Mouse (Mus musculus): ENCODE data around the gene Tmem214.

The Tmem214 gene

GRCm38 (mm10) chr5:30867712-30868111, at the start of gene Tmem214:
TSS of gene Tmem214 (plus strand) at chr5:30868012.
- DNase-seq, result no peak

GRCm38 (mm10) chr5:30818758-30819309, 49.0 kb upstream of the Tmem214 start:
- no peak for DNase-seq

- DNase-seq, result no peak
These were observed 45.1 kb upstream of the Tmem214 start for GRCm38 (mm10) chr5:30822689-30823088.

- no peak for DNase-seq
These were observed 44.7 kb upstream of the Tmem214 start for GRCm38 (mm10) chr5:30823091-30823490.

- DNase-seq, result no peak
These were observed 43.5 kb upstream of the Tmem214 start for GRCm38 (mm10) chr5:30824124-30824988.

- DNase-seq, result no peak
These were observed 42.6 kb upstream of the Tmem214 start for GRCm38 (mm10) chr5:30825166-30825565.

- no peak for DNase-seq
These were observed 42.0 kb upstream of the Tmem214 start for GRCm38 (mm10) chr5:30825821-30826220.

GRCm38 (mm10) chr5:30833416-30833815, 34.4 kb upstream of the Tmem214 start:
- DNase-seq, result no peak

- DNase-seq, result no peak
These were observed 28.1 kb upstream of the Tmem214 start for GRCm38 (mm10) chr5:30839731-30840130.

GRCm38 (mm10) chr5:30841896-30842295, 25.9 kb upstream of the Tmem214 start:
- peak; percentile 27 for DNase-seq

GRCm38 (mm10) chr5:30849891-30850555, 17.8 kb upstream of the Tmem214 start:
- no peak for DNase-seq

- DNase-seq, result no peak
These were observed 17.3 kb upstream of the Tmem214 start for GRCm38 (mm10) chr5:30850556-30850925.

GRCm38 (mm10) chr5:30853522-30853921, 14.3 kb upstream of the Tmem214 start:
- DNase-seq, result no peak

- no peak for DNase-seq
These were observed 12.1 kb upstream of the Tmem214 start for GRCm38 (mm10) chr5:30855674-30856073.

GRCm38 (mm10) chr5:30856124-30856523, 11.7 kb upstream of the Tmem214 start:
- DNase-seq, result no peak

- DNase-seq, result no peak
These were observed 4.0 kb upstream of the Tmem214 start for GRCm38 (mm10) chr5:30863852-30864251.

GRCm38 (mm10) chr5:30864322-30864721, 3.5 kb upstream of the Tmem214 start:
- DNase-seq, result no peak

GRCm38 (mm10) chr5:30866871-30867270, 941 bp upstream of the Tmem214 start:
- DNase-seq, result no peak

- peak; percentile 52 for DNase-seq
These were observed 1.2 kb downstream of the Tmem214 start for GRCm38 (mm10) chr5:30868981-30869380.

GRCm38 (mm10) chr5:30869405-30870130, 1.8 kb downstream of the Tmem214 start:
- DNase-seq, result peak; percentile 94

GRCm38 (mm10) chr5:30870131-30870406, 2.3 kb downstream of the Tmem214 start:
- DNase-seq, result no peak

GRCm38 (mm10) chr5:30872574-30872973, 4.8 kb downstream of the Tmem214 start:
- DNase-seq, result no peak

- no peak for DNase-seq
These were observed 6.6 kb downstream of the Tmem214 start for GRCm38 (mm10) chr5:30874365-30874764.

- DNase-seq, result no peak
These were observed 10.8 kb downstream of the Tmem214 start for GRCm38 (mm10) chr5:30878616-30879015.

Data from embryo, embryonic 11 days (tissue).